Mouse (Mus musculus) left cerebral cortex, adult 2 months (tissue): Measurements from ENCODE around the gene Sidt2. TPM values are rescaled to one million over a fixed set of nuclear protein-coding genes. Genes with fewer than 3 reads are reported as not detected.

ENCODE experiments used
- DNase-seq, 2 experiments: peaks; one replicate each; pipeline ENCODE4 v3.0.0; 2021 to 2022; ENCODE audit warnings: low spot score in 2 of 2, mixed read lengths in 1 of 2; ENCODE audit errors: extremely low spot score in 1 of 2
- H3K27ac ChIP-seq: fragments of 200-600 bp; 2 replicates; pipeline ENCODE4 v1.8.1; 2022
- H3K4me3 ChIP-seq: fragments of 200-600 bp; 2 replicates; pipeline ENCODE4 v1.8.1; 2022
- CTCF ChIP-seq: fragments of 200-600 bp; IDR thresholded peaks from 2 replicates; pipeline ENCODE4 v1.8.1; 2022; ENCODE audit warnings: antibody characterized with exemption, mild to moderate bottlenecking, moderate library complexity
- intact Hi-C: fragments of 180-260 bp; cut with DNase I; formaldehyde crosslinking; loops from one replicate; pipeline ENCODE4 v1.15.1; 2025
- long read RNA-seq, 2 experiments: library from polyadenylated mRNA; stranded (forward); transcript quantifications; one replicate each; pipeline ENCODE4 v2.0.0; 2021; ENCODE audit warnings: borderline mapping rate in 2 of 2
- total RNA-seq, 2 experiments: library from RNA; stranded (reverse); gene quantifications; 2 replicates each; pipeline ENCODE4 v1.2.3; 2021

The Sidt2 gene
- 10 to 100 TPM; 86.7 to 86.9 TPM for total RNA-seq
- long read RNA-seq, experiment 1, full-length matches to known transcripts, result 7 of 83 reads
- long read RNA-seq, experiment 1, partial matches to known transcripts, result 19 of 83 reads
- long read RNA-seq, experiment 1, other reads (novel, unspliced or antisense), result 57 of 83 reads
- long read RNA-seq, experiment 2, full-length matches to known transcripts, result 12 of 81 reads
- long read RNA-seq, experiment 2, partial matches to known transcripts, result 17 of 81 reads
- long read RNA-seq, experiment 2, other reads (novel, unspliced or antisense), result 52 of 81 reads

GRCm38 (mm10) chr9:45955107-45955963, at the start of gene Sidt2:
Gene Sidt2 (minus strand): TSS chr9:45955258.
- peak within 1 kb of the TSS; percentile 92 for H3K4me3 ChIP-seq
- intact Hi-C loops, result loop anchor here (2.0 kb wide), 2 partner anchors 19 to 49 kb away; partner anchors contain the start of genes Pcsk7, Rnf214 and Tagln
- H3K27ac ChIP-seq, result peak within 1 kb of the TSS; percentile 97
- peak; percentile 3; the same call in 1 of the 2 replicates for TF ChIP-seq CTCF
- peak; percentile 89 for DNase-seq

- Histone ChIP-seq H3K27ac (no peak overlapping the region), H3K4me3 (no peak overlapping the region)
- intact Hi-C loops, result loop anchor here (1.0 kb wide), 1 partner anchor 187 kb away; no protein-coding TSS in a partner anchor
- no peak for TF ChIP-seq CTCF
- DNase-seq, result no peak
Measured at GRCm38 (mm10) chr9:46004529-46004928, 49.5 kb upstream of the Sidt2 start.

GRCm38 (mm10) chr9:46003729-46004128, 48.7 kb upstream of the Sidt2 start:
- intact Hi-C loops, result loop anchor here (1.0 to 2.0 kb wide), 2 partner anchors 188 to 243 kb away; no protein-coding TSS in a partner anchor
- peak; percentile 98 for TF ChIP-seq CTCF
- no peak overlapping the region for H3K4me3 ChIP-seq
- no peak overlapping the region for H3K27ac ChIP-seq
- DNase-seq, result peak; percentile 74 to 90

GRCm38 (mm10) chr9:45999009-45999408, 44.0 kb upstream of the Sidt2 start:
- DNase-seq, result no peak
- intact Hi-C loops, result no loop called here

GRCm38 (mm10) chr9:45985229-45985567, 30.1 kb upstream of the Sidt2 start:
- peak overlapping the region; percentile 96 for H3K27ac ChIP-seq
- TF ChIP-seq CTCF, result no peak
- intact Hi-C loops, result loop anchor here (1.0 kb wide), 1 partner anchor 245 kb away; no protein-coding TSS in a partner anchor
- DNase-seq, result peak in 1 of 2 experiments; percentile 25
- H3K4me3 ChIP-seq, result peak overlapping the region; percentile 94

More at GRCm38 (mm10) chr9:45999009-45999408, 44.0 kb upstream of the Sidt2 start:
- H3K4me3 ChIP-seq, result no peak overlapping the region
- peak overlapping the region; percentile 72 for H3K27ac ChIP-seq
- TF ChIP-seq CTCF, result no peak

GRCm38 (mm10) chr9:45984409-45985228, 29.6 kb upstream of the Sidt2 start:
- no peak for TF ChIP-seq CTCF
- H3K4me3 ChIP-seq, result peak overlapping the region; percentile 94
- DNase-seq, result peak; percentile 90 to 93
- H3K27ac ChIP-seq, result peak overlapping the region; percentile 96
- intact Hi-C loops, result loop anchor here (1.0 kb wide), 1 partner anchor 246 kb away; no protein-coding TSS in a partner anchor

GRCm38 (mm10) chr9:45983676-45984408, 28.8 kb upstream of the Sidt2 start:
- H3K4me3 ChIP-seq, result peak overlapping the region; percentile 94
- DNase-seq, result no peak
- H3K27ac ChIP-seq, result peak overlapping the region; percentile 96
- peak; percentile 27 for TF ChIP-seq CTCF
- intact Hi-C loops, result no loop called here

- intact Hi-C loops, result no loop called here
- Histone ChIP-seq H3K27ac (no peak overlapping the region), H3K4me3 (no peak overlapping the region)
- peak; percentile 34 for TF ChIP-seq CTCF
- no peak for DNase-seq
Measured at GRCm38 (mm10) chr9:45981331-45981730, 26.3 kb upstream of the Sidt2 start.

GRCm38 (mm10) chr9:45980611-45981010, 25.6 kb upstream of the Sidt2 start:
- intact Hi-C loops, result no loop called here

GRCm38 (mm10) chr9:45979778-45980177, 24.7 kb upstream of the Sidt2 start:
- intact Hi-C loops, result no loop called here
- Histone ChIP-seq H3K27ac (no peak overlapping the region), H3K4me3 (no peak overlapping the region)
- TF ChIP-seq CTCF, result no peak
- no peak for DNase-seq

More at GRCm38 (mm10) chr9:45980611-45981010, 25.6 kb upstream of the Sidt2 start:
- DNase-seq, result no peak
- TF ChIP-seq CTCF, result no peak
- no peak overlapping the region for H3K4me3 ChIP-seq
- H3K27ac ChIP-seq, result no peak overlapping the region
